Mouse (Mus musculus): ENCODE data around the gene Utrn.

DNA sequence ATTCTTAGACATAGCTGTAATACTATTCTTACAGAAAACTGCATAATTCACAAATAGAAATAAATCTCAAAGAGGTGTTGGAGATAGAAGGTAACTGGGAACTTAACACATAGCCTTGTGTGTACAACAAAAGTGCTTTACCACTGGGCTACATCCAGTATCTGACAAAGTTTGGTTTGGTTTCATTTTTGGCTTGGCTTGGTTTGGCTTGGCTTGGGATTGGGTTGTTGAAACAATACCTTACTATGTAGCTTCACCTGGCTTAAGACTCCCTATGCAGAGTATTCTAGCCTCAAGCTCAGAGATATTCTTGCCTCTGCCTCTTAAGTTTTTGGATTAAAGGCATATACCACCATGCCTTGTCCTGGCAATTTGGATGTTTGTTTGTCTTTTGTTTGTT is 183.5 kb downstream of the Utrn start:
- TF ChIP-seq CTCF (IDR thresholded peaks at IDR 0.05; ENCODE audit: low read depth, low read length) (no peak), POLR2AphosphoS5 (IDR thresholded peaks at IDR 0.05; ENCODE audit: insufficient replicate concordance, low read depth, low read length) (no peak)
